Mouse (Mus musculus) hindbrain, embryonic 11.5 days (tissue): ENCODE measurements around the gene Ube2j1. TPM values are rescaled to one million over a fixed set of nuclear protein-coding genes. Genes with fewer than 3 reads are reported as not detected.

Experiments
- ATAC-seq: fragments of 200-750 bp; cut with Nextera tagmentation; 2 replicates; pipeline ENCODE4 v1.8.0; 2017; ENCODE audit warnings: mild to moderate bottlenecking, moderate TSS enrichment, moderate library complexity; ENCODE audit not compliant: low FRiP score
- DNase-seq: peaks from one replicate; pipeline ENCODE4 v3.0.0-alpha.2; 2015; ENCODE audit warnings: low spot score
- H3K27ac ChIP-seq: fragments of 300-500 bp; sonication (generic); 2 replicates; pipeline ENCODE4 v1.5.1; 2014; ENCODE audit warnings: mild to moderate bottlenecking, low read depth, low read length
- H3K27me3 ChIP-seq: fragments of 300-500 bp; sonication (generic); 2 replicates; pipeline ENCODE4 v1.6.1; 2014; ENCODE audit warnings: mild to moderate bottlenecking, low read length, moderate library complexity, mixed read lengths; ENCODE audit not compliant: control insufficient read depth, insufficient read depth
- H3K36me3 ChIP-seq: fragments of 300-500 bp; sonication (generic); 2 replicates; pipeline ENCODE4 v1.6.1; 2014; ENCODE audit warnings: mild to moderate bottlenecking, low read length, moderate library complexity, mixed read lengths; ENCODE audit not compliant: control insufficient read depth, insufficient read depth
- H3K4me1 ChIP-seq: fragments of 300-500 bp; sonication (generic); replicated peaks from 2 replicates; pipeline ENCODE4 v1.6.1; 2014; ENCODE audit warnings: low read length, mixed read lengths; ENCODE audit not compliant: control insufficient read depth, insufficient read depth
- H3K4me2 ChIP-seq: fragments of 300-500 bp; sonication (generic); replicated peaks from 2 replicates; pipeline ENCODE4 v1.6.1; 2014; ENCODE audit warnings: mild to moderate bottlenecking, low read depth, low read length
- H3K4me3 ChIP-seq: fragments of 300-500 bp; sonication (generic); 2 replicates; pipeline ENCODE4 v1.5.1; 2014; ENCODE audit warnings: low read depth, low read length
- H3K9ac ChIP-seq: fragments of 300-500 bp; sonication (generic); 2 replicates; pipeline ENCODE4 v1.6.1; 2014; ENCODE audit warnings: low read depth, low read length
- H3K9me3 ChIP-seq: fragments of 300-500 bp; sonication (generic); 2 replicates; pipeline ENCODE4 v1.6.1; 2016; ENCODE audit warnings: low read length; ENCODE audit not compliant: control insufficient read depth
- WGBS: fragments of 180-500 bp; shearing (Covaris S2); extraction: QIAGEN DNeasy Blood & Tissue Kit; methylation state at CpG from one replicate; pipeline ENCODE4 v1.1.7; 2014; 5-methylcytosine and 5-hydroxymethylcytosine counted together
- polyA plus RNA-seq: library from polyadenylated mRNA; unstranded; fragments of >200 nt; fragmentation: Nextera tagmentation; extraction: Ambion mirVana; gene quantifications from 2 replicates; pipeline ENCODE4 v1.2.1, GENCODE M21; 2014

Gene Ube2j1
- polyA plus RNA-seq, 1 experiment from 2014 or later = 50.4 TPM

GRCm38 (mm10) chr4:33061158-33061557 is 29.9 kb downstream of the Ube2j1 start:
- no peaks in the 10 kb centered on the region for H3K27me3 ChIP-seq
- no peak overlapping the region for H3K9ac ChIP-seq
- no peaks in the 10 kb centered on the region for H3K4me1 ChIP-seq
- no peak overlapping the region for H3K4me2 ChIP-seq
- H3K9me3 ChIP-seq = no peaks in the 10 kb centered on the region
- no peak for ATAC-seq
- H3K27ac ChIP-seq = no peak overlapping the region
- H3K4me3 ChIP-seq = no peak overlapping the region
- no peak for DNase-seq
- no peaks in the 10 kb centered on the region for H3K36me3 ChIP-seq
- WGBS = 60% methylated on average over 7 of the region's 7 CpGs

- Histone ChIP-seq H3K4me3 (no peak within 1 kb of the TSS), H3K27me3 (no peaks in the 10 kb centered on the region), H3K4me2 (no peak within 1 kb of the TSS), H3K9ac (no peak within 1 kb of the TSS), H3K9me3 (no peaks in the 10 kb centered on the region), H3K4me1 (no peaks in the 10 kb centered on the region), H3K27ac (no peak within 1 kb of the TSS), H3K36me3 (no peaks in the 10 kb centered on the region)
- 90% methylated on average over 4 of the region's 4 CpGs for WGBS
- ATAC-seq = no peak
- DNase-seq = no peak
Measured at GRCm38 (mm10) chr4:33062981-33063380, 31.8 kb downstream of the Ube2j1 start, which contains the start of gene Gabrr2. Gene Gabrr2, plus strand, starts transcription at chr4:33062999.

- ATAC-seq (no peak), DNase-seq (no peak)
- no peaks in the 10 kb centered on the region for H3K36me3 ChIP-seq
- H3K4me2 ChIP-seq = no peak overlapping the region
- no peak overlapping the region for H3K27ac ChIP-seq
- H3K9ac ChIP-seq = no peak overlapping the region
- WGBS = 78% methylated on average over 6 of the region's 6 CpGs
- H3K27me3 ChIP-seq = no peaks in the 10 kb centered on the region
- no peaks in the 10 kb centered on the region for H3K4me1 ChIP-seq
- no peak overlapping the region for H3K4me3 ChIP-seq
- no peaks in the 10 kb centered on the region for H3K9me3 ChIP-seq
Measured at GRCm38 (mm10) chr4:33064986-33065385, 33.8 kb downstream of the Ube2j1 start.

- H3K4me1 ChIP-seq = no peaks in the 10 kb centered on the region
- no peak overlapping the region for H3K4me3 ChIP-seq
- DNase-seq = no peak
- no peak overlapping the region for H3K27ac ChIP-seq
- no peaks in the 10 kb centered on the region for H3K9me3 ChIP-seq
- H3K27me3 ChIP-seq = no peaks in the 10 kb centered on the region
- 68% methylated on average over 14 of the region's 14 CpGs for whole genome bisulfite sequencing
- no peak overlapping the region for H3K4me2 ChIP-seq
- H3K36me3 ChIP-seq = no peaks in the 10 kb centered on the region
- no peak for ATAC-seq
- no peak overlapping the region for H3K9ac ChIP-seq
Measured at GRCm38 (mm10) chr4:33066223-33066960, 35.2 kb downstream of the Ube2j1 start.

- 96% methylated on average over 3 of the region's 3 CpGs for WGBS
- ATAC-seq = no peak
Measured at GRCm38 (mm10) chr4:33067331-33067730, 36.1 kb downstream of the Ube2j1 start.

GRCm38 (mm10) chr4:33067826-33068225 is 36.6 kb downstream of the Ube2j1 start:
- ATAC-seq = no peak
- WGBS = 91% methylated on average over 6 of the region's 6 CpGs
- H3K4me2 ChIP-seq = no peak overlapping the region
- no peaks in the 10 kb centered on the region for H3K36me3 ChIP-seq
- H3K9ac ChIP-seq = no peak overlapping the region
- no peak overlapping the region for H3K27ac ChIP-seq
- H3K9me3 ChIP-seq = no peaks in the 10 kb centered on the region
- H3K27me3 ChIP-seq = no peaks in the 10 kb centered on the region
- no peak for DNase-seq
- no peak overlapping the region for H3K4me3 ChIP-seq
- no peaks in the 10 kb centered on the region for H3K4me1 ChIP-seq

More at GRCm38 (mm10) chr4:33067331-33067730, 36.1 kb downstream of the Ube2j1 start:
- H3K9ac ChIP-seq = no peak overlapping the region
- H3K4me2 ChIP-seq = no peak overlapping the region
- no peak for DNase-seq
- no peaks in the 10 kb centered on the region for H3K9me3 ChIP-seq
- no peaks in the 10 kb centered on the region for H3K27me3 ChIP-seq
- H3K4me3 ChIP-seq = no peak overlapping the region
- H3K36me3 ChIP-seq = no peaks in the 10 kb centered on the region
- no peaks in the 10 kb centered on the region for H3K4me1 ChIP-seq
- no peak overlapping the region for H3K27ac ChIP-seq

GRCm38 (mm10) chr4:33068894-33069293 is 37.7 kb downstream of the Ube2j1 start:
- DNase-seq = no peak
- Histone ChIP-seq H3K9me3 (no peaks in the 10 kb centered on the region), H3K9ac (no peak overlapping the region), H3K4me3 (no peak overlapping the region), H3K27me3 (no peaks in the 10 kb centered on the region), H3K4me1 (no peaks in the 10 kb centered on the region), H3K36me3 (no peaks in the 10 kb centered on the region), H3K27ac (no peak overlapping the region), H3K4me2 (no peak overlapping the region)
- no peak for ATAC-seq
- WGBS = 80% methylated on average over 6 of the region's 6 CpGs

- Histone ChIP-seq H3K9me3 (no peaks in the 10 kb centered on the region), H3K4me1 (no peaks in the 10 kb centered on the region), H3K4me3 (no peak overlapping the region), H3K36me3 (no peaks in the 10 kb centered on the region), H3K4me2 (no peak overlapping the region), H3K9ac (no peak overlapping the region), H3K27ac (no peak overlapping the region), H3K27me3 (no peaks in the 10 kb centered on the region)
- WGBS = 94% methylated on average over 6 of the region's 6 CpGs
- ATAC-seq = no peak
- no peak for DNase-seq
Measured at GRCm38 (mm10) chr4:33070326-33070725, 39.1 kb downstream of the Ube2j1 start.

GRCm38 (mm10) chr4:33071337-33071736 is 40.1 kb downstream of the Ube2j1 start:
- DNase-seq = no peak
- 89% methylated on average over 6 of the region's 6 CpGs for WGBS

More at GRCm38 (mm10) chr4:33071337-33071736, 40.1 kb downstream of the Ube2j1 start:
- no peak overlapping the region for H3K27ac ChIP-seq
- no peak overlapping the region for H3K9ac ChIP-seq
- no peaks in the 10 kb centered on the region for H3K36me3 ChIP-seq
- ATAC-seq = no peak
- no peaks in the 10 kb centered on the region for H3K27me3 ChIP-seq
- no peak overlapping the region for H3K4me3 ChIP-seq
- no peaks in the 10 kb centered on the region for H3K9me3 ChIP-seq
- H3K4me2 ChIP-seq = no peak overlapping the region
- H3K4me1 ChIP-seq = no peaks in the 10 kb centered on the region
